Mouse (Mus musculus) liver (tissue): Measurements from ENCODE around the gene Nrsn1.
"Not testable (repeated sequence)": the region's sequence is repeated elsewhere in the genome, so short reads cannot be mapped to it uniquely, and the experiment has no call there.

ENCODE experiments used
- DNase-seq: peaks from one replicate; pipeline ENCODE4 v3.0.0-alpha.2; 2020; ENCODE audit warnings: mixed read lengths

The Nrsn1 gene

DNA sequence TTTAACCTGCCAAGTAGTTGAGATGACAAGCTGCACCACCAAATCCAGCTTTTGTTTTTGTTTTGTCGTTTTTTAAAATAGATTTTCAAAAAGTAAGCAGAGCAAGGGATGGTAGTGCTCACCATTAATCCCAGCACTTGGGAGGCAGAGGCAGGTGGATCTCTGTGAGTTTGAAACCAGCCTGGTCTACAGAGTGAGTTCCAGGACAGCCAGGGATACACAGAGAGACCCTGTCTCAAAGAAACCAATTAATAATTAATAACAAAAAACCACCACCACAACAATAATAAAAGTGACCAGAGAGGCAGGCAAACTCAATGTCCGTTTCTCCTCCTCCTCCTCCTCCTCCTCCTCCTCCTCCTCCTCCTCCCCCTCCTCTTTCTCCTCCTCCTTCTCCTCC is at the start of gene Nrsn1:
Gene Nrsn1 (minus strand): TSS at position 101 of the 400 bp plus-strand sequence.
- DNase-seq: not testable (repeated sequence)

DNA sequence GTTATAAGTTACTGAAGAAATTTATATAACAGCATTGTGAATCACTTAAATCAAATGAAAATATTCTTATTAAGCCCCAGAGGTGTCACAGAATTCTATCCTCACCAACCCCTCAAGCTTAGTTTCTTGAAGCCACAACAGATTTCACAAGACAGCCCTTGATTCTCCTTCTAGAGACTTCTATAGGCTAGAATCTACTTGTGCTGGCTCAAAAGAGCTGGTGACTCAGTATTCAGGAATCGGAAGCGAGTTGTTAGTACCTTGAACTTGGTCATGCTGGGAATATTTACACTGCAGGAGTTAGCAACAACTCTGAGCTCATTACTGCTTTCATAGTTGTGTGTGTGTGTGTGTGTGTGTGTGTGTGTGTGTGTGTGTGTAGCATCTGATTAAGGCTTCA is 41.8 kb upstream of the Nrsn1 start:
- DNase-seq: no peak

DNA sequence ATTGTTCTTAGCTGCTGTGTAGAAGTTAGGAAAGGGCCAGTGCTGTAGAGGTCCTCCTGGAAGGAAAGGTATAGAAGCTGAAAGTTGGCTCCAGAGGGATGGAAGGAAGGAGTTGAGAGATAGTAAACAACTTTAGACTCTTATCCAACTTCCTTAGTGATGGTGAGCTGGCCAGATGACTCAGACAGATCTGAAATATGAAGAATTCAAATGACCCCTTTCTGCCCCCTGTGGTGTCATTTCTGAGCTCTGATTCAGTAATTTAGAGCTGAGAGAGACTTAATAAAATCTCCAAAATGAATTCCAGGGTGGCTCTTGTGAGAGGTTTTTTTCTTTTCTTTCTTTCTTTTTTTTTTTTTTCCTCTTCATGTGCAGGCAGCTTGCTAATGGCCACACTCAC is 39.8 kb upstream of the Nrsn1 start:
- no peak for DNase-seq

- DNase-seq: no peak
Measured at GRCm38 (mm10) chr13:25288736-25289135, 18.4 kb upstream of the Nrsn1 start.

GRCm38 (mm10) chr13:25274934-25275565 is 4.7 kb upstream of the Nrsn1 start:
- DNase-seq: no peak

DNA sequence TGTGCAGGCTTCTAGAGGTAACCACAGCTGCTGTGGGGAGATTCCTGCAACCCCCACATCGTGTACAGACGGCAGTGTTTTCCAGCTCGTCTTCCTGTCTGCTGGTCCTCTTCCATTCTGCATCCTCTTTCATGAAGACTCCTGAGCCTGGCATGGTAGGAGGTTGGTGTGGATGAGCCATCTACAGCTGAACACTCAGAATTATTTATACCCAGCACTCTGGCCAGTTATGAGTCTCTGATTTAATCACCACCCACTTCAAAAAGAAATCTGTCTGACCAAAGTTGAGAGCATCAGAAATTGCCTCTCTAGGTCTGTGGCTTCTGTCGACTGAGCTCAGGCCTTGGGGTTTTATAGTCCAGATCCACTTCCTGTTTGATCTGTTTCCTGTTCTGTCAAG is 1.9 kb upstream of the Nrsn1 start:
- no peak for DNase-seq

DNA sequence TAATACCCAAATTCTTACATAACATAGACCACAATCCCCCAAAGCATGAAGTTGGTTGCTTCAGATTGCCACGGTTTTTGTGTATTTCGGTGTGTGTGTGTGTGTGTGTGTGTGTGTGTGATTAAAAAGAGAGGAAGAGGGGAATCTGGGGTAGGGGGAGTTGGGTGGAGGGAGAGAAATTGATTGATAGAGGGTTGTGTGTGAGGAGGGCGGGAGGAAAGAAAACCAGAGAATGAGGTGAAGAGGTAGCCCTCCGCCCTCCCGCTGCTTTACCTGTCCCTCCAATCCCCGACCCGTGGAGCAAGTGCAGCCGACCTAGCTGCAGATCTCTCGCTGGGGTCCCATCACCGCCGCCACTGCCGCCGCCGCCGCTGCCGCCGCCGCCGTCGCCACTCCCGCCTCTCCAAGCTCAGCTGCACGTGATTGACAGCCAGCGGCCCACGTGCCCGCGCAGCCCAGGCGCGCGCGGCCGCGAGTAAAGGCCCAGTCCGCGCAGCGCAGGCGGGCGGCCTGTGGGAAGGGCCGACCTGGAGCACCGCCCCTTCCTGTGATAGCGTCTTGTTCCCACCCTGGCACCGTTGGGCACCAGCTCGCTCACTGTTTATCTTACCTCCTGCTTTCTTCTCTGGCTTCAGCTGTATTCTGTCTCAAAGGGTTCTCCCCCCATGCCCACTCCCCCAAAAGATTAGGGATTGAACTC is 583 bp downstream of the Nrsn1 start:
- DNase-seq: peak; percentile 42

DNA sequence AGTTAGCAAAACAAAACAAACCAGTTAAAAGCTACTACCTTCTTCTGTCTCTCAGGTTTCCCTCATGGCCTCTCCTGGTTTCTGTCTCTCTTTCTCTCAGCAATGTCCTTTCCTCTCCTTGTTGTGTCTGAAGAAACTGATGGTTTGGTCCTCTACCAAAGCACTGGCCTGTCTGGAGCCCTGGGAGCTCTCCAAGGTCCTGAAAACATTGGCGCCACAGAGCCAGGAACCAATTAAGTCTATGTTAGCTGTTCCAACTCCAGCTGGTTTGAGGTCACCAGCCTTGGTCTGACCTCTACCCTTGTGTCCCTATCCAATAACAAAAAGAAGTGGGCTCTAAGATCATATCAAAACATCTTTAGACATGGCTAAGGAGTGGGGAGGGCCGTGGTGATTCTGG is 1.3 kb downstream of the Nrsn1 start:
- peak; percentile 64 for DNase-seq

GRCm38 (mm10) chr13:25262748-25263147 is 7.6 kb downstream of the Nrsn1 start:
- DNase-seq: no peak

GRCm38 (mm10) chr13:25257608-25258007 is 12.7 kb downstream of the Nrsn1 start:
- no peak for DNase-seq

GRCm38 (mm10) chr13:25254478-25255263 is 15.6 kb downstream of the Nrsn1 start:
- DNase-seq: no peak

- DNase-seq: no peak
Measured at GRCm38 (mm10) chr13:25251893-25252292, 18.4 kb downstream of the Nrsn1 start.

DNA sequence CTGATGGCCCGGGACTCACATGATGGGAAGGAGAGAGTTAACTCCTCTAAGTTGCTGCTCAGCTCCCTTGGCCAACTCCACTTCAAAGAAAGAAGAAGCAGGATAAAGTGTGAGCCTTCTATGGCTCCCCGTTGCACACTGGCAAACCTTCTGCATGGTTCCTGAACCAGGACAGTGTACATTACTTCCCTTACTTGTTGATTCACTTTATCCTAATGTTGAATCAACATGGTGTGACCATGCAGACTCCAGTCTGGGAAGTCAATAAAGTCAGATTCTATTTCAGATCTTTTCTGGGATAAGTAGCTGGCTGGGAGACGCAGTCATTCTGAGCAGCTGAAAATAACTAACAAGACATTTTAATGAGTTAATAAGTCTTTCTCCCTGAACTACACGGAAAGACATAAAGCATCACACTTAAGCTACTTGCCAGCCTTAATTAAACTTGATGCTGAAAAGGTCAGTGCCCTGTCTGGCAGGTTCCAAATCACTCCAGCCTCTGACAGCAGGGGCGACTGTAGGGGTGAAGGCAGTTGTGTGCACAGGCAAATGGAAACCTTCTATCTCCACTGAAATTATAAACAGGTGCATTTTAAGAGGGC is 50.0 kb downstream of the Nrsn1 start:
- no peak for DNase-seq

DNA sequence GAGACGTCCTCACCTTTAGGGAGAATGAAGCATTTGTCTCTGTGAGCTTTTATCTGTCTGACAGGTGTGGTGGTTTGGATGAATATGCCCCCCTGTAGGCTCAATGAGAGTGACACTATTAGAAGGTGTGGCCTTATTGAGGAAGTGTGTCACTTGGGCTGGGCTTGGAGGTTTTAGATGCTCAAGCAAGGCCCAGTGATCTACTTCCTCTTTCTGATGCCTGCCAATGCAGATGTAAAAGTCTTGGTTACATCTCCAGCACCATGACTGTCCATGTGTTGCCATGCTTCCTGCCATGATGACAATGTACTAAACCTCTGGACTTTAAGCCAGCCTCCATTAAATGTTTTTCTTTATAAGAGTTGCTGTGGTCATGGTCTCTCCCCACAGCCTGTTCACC is 51.9 kb downstream of the Nrsn1 start:
- no peak for DNase-seq

DNA sequence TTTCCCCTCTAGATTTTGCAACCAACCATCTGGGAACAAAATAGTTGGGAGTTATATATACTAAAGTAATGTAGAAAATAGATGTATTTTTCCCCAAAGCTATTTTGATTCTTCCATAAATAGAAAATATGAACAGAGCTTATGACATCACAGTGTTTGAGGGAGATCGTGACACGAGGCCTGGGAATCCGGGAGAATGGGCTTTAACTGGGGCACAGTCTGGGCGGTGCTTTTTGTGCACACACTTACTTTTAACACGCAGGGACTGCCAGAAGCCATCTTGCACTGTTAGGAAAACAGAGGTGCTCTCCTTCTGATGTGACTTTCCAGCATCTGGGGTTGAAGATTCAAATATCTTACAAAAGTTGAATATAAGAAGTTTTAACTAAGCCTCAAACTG is 63.4 kb downstream of the Nrsn1 start:
- DNase-seq: no peak
